Mouse (Mus musculus) urinary bladder, postnatal 10 days (tissue): ENCODE data around the gene Scn3b.

Source experiments
- DNase-seq: peaks from one replicate; pipeline ENCODE4 v3.0.0; 2022; ENCODE audit warnings: low spot score

Scn3b gene

DNA sequence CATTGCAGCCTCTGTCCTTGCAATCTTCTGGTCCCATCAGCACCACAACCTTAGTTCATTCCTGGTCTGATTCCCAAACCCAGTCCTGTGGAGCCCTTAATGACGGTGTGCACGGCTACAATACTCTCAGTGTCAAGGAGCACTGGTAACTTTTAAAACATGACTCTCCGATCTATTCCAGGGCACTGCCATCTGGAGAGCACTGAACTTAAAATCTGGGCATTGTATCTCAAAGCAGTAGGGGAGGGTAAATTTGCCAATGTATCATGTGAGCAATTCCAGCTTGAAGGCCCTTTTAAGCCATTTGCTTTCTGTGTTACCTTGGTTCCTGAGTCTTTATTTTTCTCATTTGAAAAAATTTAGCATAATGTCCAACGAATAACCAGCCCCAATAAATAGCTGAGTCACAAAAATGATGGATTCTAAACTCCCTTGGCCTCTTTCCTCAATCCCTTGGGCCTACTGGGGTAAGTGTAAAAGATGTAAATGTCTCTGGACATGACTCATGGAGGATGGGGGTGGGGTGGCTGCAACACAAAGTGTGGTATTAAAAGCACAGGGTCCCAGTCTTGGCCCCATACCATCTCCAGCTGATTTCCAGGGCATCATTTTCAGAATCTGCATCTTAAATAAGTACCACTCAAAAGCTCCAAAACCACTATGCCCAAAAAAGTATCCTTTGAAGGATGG lies 68.3 kb downstream of the Scn3b start:
- no peak for DNase-seq

- DNase-seq = no peak
Observed at GRCm38 (mm10) chr9:40339578-40339977, 70.6 kb downstream of the Scn3b start.
